Mouse (Mus musculus): ENCODE data around the gene Pax5. TPM values are rescaled to one million over a fixed set of nuclear protein-coding genes. Genes with fewer than 3 reads are reported as not detected.
A peak's percentile ranks its signal among the peaks of the same experiment; 100 is the strongest.

Gene Pax5
- polyA plus RNA-seq, 1 experiment, result 35.6 TPM

GRCm38 (mm10) chr4:44678026-44678425 lies 32.3 kb downstream of the Pax5 start:
- 63% methylated on average over 3 of the region's 3 CpGs for WGBS
- no peak for TF ChIP-seq POLR2A (IDR thresholded peaks at IDR 0.05; ENCODE audit: borderline replicate concordance, control insufficient read depth, low read depth, low read length)
- TF ChIP-seq CTCF (IDR thresholded peaks at IDR 0.05; ENCODE audit: control insufficient read depth, insufficient read depth, low read length), result no peak
- H3K27ac ChIP-seq (ENCODE audit: control insufficient read depth, insufficient read depth, low read depth, low read length, poor library complexity), result no peak overlapping the region
- H3K4me3 ChIP-seq (replicated peaks; ENCODE audit: control insufficient read depth, low read depth, low read length), result no peak overlapping the region
- peaks cover 3% of the 10 kb centered on the region; the same call in 1 of the 2 replicates for H3K4me1 ChIP-seq (ENCODE audit: control insufficient read depth, insufficient read depth, low read length)

- Histone ChIP-seq H3K4me3 (replicated peaks; ENCODE audit: control insufficient read depth, low read depth, low read length) (no peak overlapping the region), H3K4me1 (ENCODE audit: control insufficient read depth, insufficient read depth, low read length) (peaks cover 3% of the 10 kb centered on the region; the same call in 1 of the 2 replicates), H3K27ac (ENCODE audit: control insufficient read depth, insufficient read depth, low read depth, low read length, poor library complexity) (no peak overlapping the region)
- WGBS, result 56% methylated on average over 8 of the region's 8 CpGs
- no peak for TF ChIP-seq POLR2A (IDR thresholded peaks at IDR 0.05; ENCODE audit: borderline replicate concordance, control insufficient read depth, low read depth, low read length)
- TF ChIP-seq CTCF (IDR thresholded peaks at IDR 0.05; ENCODE audit: control insufficient read depth, insufficient read depth, low read length), result no peak
These were observed 35.3 kb downstream of the Pax5 start for GRCm38 (mm10) chr4:44674973-44675372.

- no peak for TF ChIP-seq CTCF (IDR thresholded peaks at IDR 0.05; ENCODE audit: control insufficient read depth, insufficient read depth, low read length)
- no peak for TF ChIP-seq POLR2A (IDR thresholded peaks at IDR 0.05; ENCODE audit: borderline replicate concordance, control insufficient read depth, low read depth, low read length)
- Histone ChIP-seq H3K27ac (ENCODE audit: control insufficient read depth, insufficient read depth, low read depth, low read length, poor library complexity) (peak overlapping the region; percentile 80), H3K4me3 (replicated peaks; ENCODE audit: control insufficient read depth, low read depth, low read length) (no peak overlapping the region), H3K4me1 (ENCODE audit: control insufficient read depth, insufficient read depth, low read length) (peaks cover 3% of the 10 kb centered on the region; the same call in 1 of the 2 replicates)
- WGBS, result 67% methylated on average over 9 of the region's 9 CpGs
These were observed 36.6 kb downstream of the Pax5 start for GRCm38 (mm10) chr4:44673726-44674125.

GRCm38 (mm10) chr4:44672216-44672937 lies 37.9 kb downstream of the Pax5 start:
- WGBS, result 32% methylated on average over 10 of the region's 10 CpGs
- Histone ChIP-seq H3K4me1 (ENCODE audit: control insufficient read depth, insufficient read depth, low read length) (peaks cover 3% of the 10 kb centered on the region; the same call in 1 of the 2 replicates), H3K27ac (ENCODE audit: control insufficient read depth, insufficient read depth, low read depth, low read length, poor library complexity) (peak overlapping the region; percentile 80), H3K4me3 (replicated peaks; ENCODE audit: control insufficient read depth, low read depth, low read length) (no peak overlapping the region)
- TF ChIP-seq POLR2A (IDR thresholded peaks at IDR 0.05; ENCODE audit: borderline replicate concordance, control insufficient read depth, low read depth, low read length) (no peak; the same call in 1 of the 2 replicates), CTCF (IDR thresholded peaks at IDR 0.05; ENCODE audit: control insufficient read depth, insufficient read depth, low read length) (peak; percentile 44; the same call in 1 of the 2 replicates)

- Histone ChIP-seq H3K27ac (ENCODE audit: control insufficient read depth, insufficient read depth, low read depth, low read length, poor library complexity) (peak overlapping the region; percentile 80), H3K4me3 (replicated peaks; ENCODE audit: control insufficient read depth, low read depth, low read length) (no peak overlapping the region), H3K4me1 (ENCODE audit: control insufficient read depth, insufficient read depth, low read length) (peaks cover 3% of the 10 kb centered on the region; the same call in 1 of the 2 replicates)
- TF ChIP-seq POLR2A (IDR thresholded peaks at IDR 0.05; ENCODE audit: borderline replicate concordance, control insufficient read depth, low read depth, low read length) (no peak), CTCF (IDR thresholded peaks at IDR 0.05; ENCODE audit: control insufficient read depth, insufficient read depth, low read length) (no peak)
- WGBS, result 70% methylated on average over 3 of the region's 3 CpGs
These were observed 38.8 kb downstream of the Pax5 start for GRCm38 (mm10) chr4:44671486-44671885.

- 40% methylated on average over 2 of the region's 2 CpGs for WGBS
- Histone ChIP-seq H3K4me3 (replicated peaks; ENCODE audit: control insufficient read depth, low read depth, low read length) (no peak overlapping the region), H3K4me1 (ENCODE audit: control insufficient read depth, insufficient read depth, low read length) (peaks cover 3% of the 10 kb centered on the region; the same call in 1 of the 2 replicates), H3K27ac (ENCODE audit: control insufficient read depth, insufficient read depth, low read depth, low read length, poor library complexity) (peak overlapping the region; percentile 80)
- TF ChIP-seq CTCF (IDR thresholded peaks at IDR 0.05; ENCODE audit: control insufficient read depth, insufficient read depth, low read length) (no peak), POLR2A (IDR thresholded peaks at IDR 0.05; ENCODE audit: borderline replicate concordance, control insufficient read depth, low read depth, low read length) (no peak)
These were observed 39.3 kb downstream of the Pax5 start for GRCm38 (mm10) chr4:44671035-44671434.

GRCm38 (mm10) chr4:44670380-44670779 lies 39.9 kb downstream of the Pax5 start:
- peaks cover 3% of the 10 kb centered on the region; the same call in 1 of the 2 replicates for H3K4me1 ChIP-seq (ENCODE audit: control insufficient read depth, insufficient read depth, low read length)
- TF ChIP-seq POLR2A (IDR thresholded peaks at IDR 0.05; ENCODE audit: borderline replicate concordance, control insufficient read depth, low read depth, low read length) (no peak), CTCF (IDR thresholded peaks at IDR 0.05; ENCODE audit: control insufficient read depth, insufficient read depth, low read length) (no peak)
- H3K4me3 ChIP-seq (replicated peaks; ENCODE audit: control insufficient read depth, low read depth, low read length), result no peak overlapping the region
- WGBS, result 65% methylated on average over 4 of the region's 4 CpGs
- H3K27ac ChIP-seq (ENCODE audit: control insufficient read depth, insufficient read depth, low read depth, low read length, poor library complexity), result peak overlapping the region; percentile 41; the same call in 1 of the 2 replicates

GRCm38 (mm10) chr4:44669485-44670181 lies 40.7 kb downstream of the Pax5 start:
- Histone ChIP-seq H3K27ac (ENCODE audit: control insufficient read depth, insufficient read depth, low read depth, low read length, poor library complexity) (no peak overlapping the region), H3K4me3 (replicated peaks; ENCODE audit: control insufficient read depth, low read depth, low read length) (no peak overlapping the region), H3K4me1 (ENCODE audit: control insufficient read depth, insufficient read depth, low read length) (peaks cover 3% of the 10 kb centered on the region; the same call in 1 of the 2 replicates)
- WGBS, result 83% methylated on average over 7 of the region's 7 CpGs
- TF ChIP-seq CTCF (IDR thresholded peaks at IDR 0.05; ENCODE audit: control insufficient read depth, insufficient read depth, low read length) (peak; percentile 58; the same call in 1 of the 2 replicates), POLR2A (IDR thresholded peaks at IDR 0.05; ENCODE audit: borderline replicate concordance, control insufficient read depth, low read depth, low read length) (no peak)

Measured in bone marrow, adult 2 months (tissue).